Mouse (Mus musculus) midbrain, embryonic 13.5 days (tissue): ENCODE measurements around the gene Ddx51. TPM values are rescaled to one million over a fixed set of nuclear protein-coding genes. Genes with fewer than 3 reads are reported as not detected.

Experiments used
- ATAC-seq: fragments of 200-750 bp; cut with Nextera tagmentation; 2 replicates; pipeline ENCODE4 v1.8.0; 2017; ENCODE audit warnings: mild to moderate bottlenecking, moderate TSS enrichment, moderate library complexity
- H3K27ac ChIP-seq: fragments of 300-500 bp; sonication (generic); 2 replicates; pipeline ENCODE4 v1.5.1; 2015; ENCODE audit warnings: inconsistent platforms, mild to moderate bottlenecking, moderate library complexity
- H3K27me3 ChIP-seq: fragments of 300-500 bp; sonication (generic); 2 replicates; pipeline ENCODE4 v1.6.1; 2015; ENCODE audit warnings: mild to moderate bottlenecking, inconsistent platforms
- H3K36me3 ChIP-seq: fragments of 300-500 bp; sonication (generic); 2 replicates; pipeline ENCODE4 v1.6.1; 2015; ENCODE audit warnings: mild to moderate bottlenecking, inconsistent platforms
- H3K4me1 ChIP-seq: fragments of 300-500 bp; sonication (generic); replicated peaks from 2 replicates; pipeline ENCODE4 v1.6.1; 2015; ENCODE audit warnings: inconsistent platforms
- H3K4me2 ChIP-seq: fragments of 300-500 bp; sonication (generic); replicated peaks from 2 replicates; pipeline ENCODE4 v1.6.1; 2015; ENCODE audit warnings: moderate library complexity, mild to moderate bottlenecking, inconsistent platforms
- H3K4me3 ChIP-seq: fragments of 300-500 bp; sonication (generic); replicated peaks from 2 replicates; pipeline ENCODE4 v1.5.1; 2015; ENCODE audit warnings: mild to moderate bottlenecking, inconsistent platforms
- H3K9ac ChIP-seq: fragments of 300-500 bp; sonication (generic); replicated peaks from 2 replicates; pipeline ENCODE4 v1.6.1; 2015; ENCODE audit warnings: mild to moderate bottlenecking, inconsistent platforms
- H3K9me3 ChIP-seq: fragments of 300-500 bp; sonication (generic); 2 replicates; pipeline ENCODE4 v1.6.1; 2016; ENCODE audit warnings: mild to moderate bottlenecking, inconsistent platforms
- WGBS: fragments of 180-500 bp; shearing (Covaris S2); methylation state at CpG from one replicate; pipeline ENCODE4 v1.1.7; 2015; 5-methylcytosine and 5-hydroxymethylcytosine counted together
- microRNA-seq: library from miRNA; unstranded; fragments of <30 nt; microRNA quantifications from one replicate; pipeline ENCODE4, GENCODE M21; 2016
- polyA plus RNA-seq: library from polyadenylated mRNA; unstranded; fragments of >200 nt; fragmentation: Nextera tagmentation; extraction: Ambion mirVana; gene quantifications from 2 replicates; pipeline ENCODE4 v1.2.1, GENCODE M21; 2015

The Ddx51 gene
- polyA plus RNA-seq, 1 experiment from 2014 or later = 19.8 TPM

- Histone ChIP-seq H3K9ac (no peak overlapping the region), H3K27ac (no peak overlapping the region), H3K27me3 (no peaks in the 10 kb centered on the region), H3K4me1 (no peaks in the 10 kb centered on the region), H3K9me3 (no peaks in the 10 kb centered on the region), H3K36me3 (peaks cover 91% of the 10 kb centered on the region), H3K4me2 (no peak overlapping the region), H3K4me3 (no peak overlapping the region)
- WGBS = 72% methylated on average over 6 of the region's 6 CpGs
- ATAC-seq = no peak
These were observed 12.4 kb downstream of the Ddx51 start for GRCm38 (mm10) chr5:110665486-110666121.

- WGBS = 91% methylated on average over 8 of the region's 8 CpGs
- no peaks in the 10 kb centered on the region for H3K9me3 ChIP-seq
- no peaks in the 10 kb centered on the region for H3K4me1 ChIP-seq
- H3K4me3 ChIP-seq = no peak overlapping the region
- no peak overlapping the region for H3K4me2 ChIP-seq
- H3K27ac ChIP-seq = no peak overlapping the region
- peaks cover 95% of the 10 kb centered on the region for H3K36me3 ChIP-seq
- ATAC-seq = no peak
- H3K9ac ChIP-seq = no peak overlapping the region
- no peaks in the 10 kb centered on the region for H3K27me3 ChIP-seq
These were observed 28.8 kb downstream of the Ddx51 start for GRCm38 (mm10) chr5:110682041-110682440.

- 91% methylated on average over 4 of the region's 4 CpGs for WGBS
- H3K36me3 ChIP-seq = peaks cover 93% of the 10 kb centered on the region
These were observed 45.4 kb downstream of the Ddx51 start for GRCm38 (mm10) chr5:110698617-110699016.

GRCm38 (mm10) chr5:110704004-110704403 is 50.8 kb downstream of the Ddx51 start:
- no peak for ATAC-seq
- H3K4me3 ChIP-seq = no peak overlapping the region
- H3K27ac ChIP-seq = no peak overlapping the region
- H3K36me3 ChIP-seq = peaks cover 94% of the 10 kb centered on the region
- H3K9ac ChIP-seq = no peak overlapping the region
- WGBS = 94% methylated on average over 1 of the region's 1 CpGs
- H3K4me1 ChIP-seq = no peaks in the 10 kb centered on the region
- H3K9me3 ChIP-seq = no peaks in the 10 kb centered on the region
- H3K4me2 ChIP-seq = no peak overlapping the region
- H3K27me3 ChIP-seq = no peaks in the 10 kb centered on the region

More at GRCm38 (mm10) chr5:110698617-110699016, 45.4 kb downstream of the Ddx51 start:
- ATAC-seq = no peak
- Histone ChIP-seq H3K27me3 (no peaks in the 10 kb centered on the region), H3K4me2 (no peak overlapping the region), H3K9me3 (no peaks in the 10 kb centered on the region), H3K4me1 (no peaks in the 10 kb centered on the region), H3K9ac (no peak overlapping the region), H3K4me3 (no peak overlapping the region), H3K27ac (no peak overlapping the region)

- WGBS = 92% methylated on average over 4 of the region's 4 CpGs
- no peaks in the 10 kb centered on the region for H3K9me3 ChIP-seq
- no peak overlapping the region for H3K4me2 ChIP-seq
- no peak for ATAC-seq
- H3K27ac ChIP-seq = no peak overlapping the region
- H3K9ac ChIP-seq = no peak overlapping the region
- no peaks in the 10 kb centered on the region for H3K27me3 ChIP-seq
- H3K4me3 ChIP-seq = no peak overlapping the region
- H3K36me3 ChIP-seq = peaks cover 67% of the 10 kb centered on the region
- H3K4me1 ChIP-seq = no peaks in the 10 kb centered on the region
These were observed 56.0 kb downstream of the Ddx51 start for GRCm38 (mm10) chr5:110709256-110709655.

Small RNA genes within 50 kb of the gene (microRNA-seq; reads per million reads assigned to microRNA genes)
- 4.3 reads per million, percentile 17 among the genes with 10 or more reads in this experiment for gene Mir7026

Other genes with a start within 250 kb of the Ddx51 start
- 16.1 and 20.6 TPM in 2 replicates for gene Fbrsl1, start 204.9 kb upstream of the Ddx51 start, polyA plus RNA-seq
- gene Galnt9, start 109.1 kb upstream of the Ddx51 start, polyA plus RNA-seq = 13.7 and 14.1 TPM in 2 replicates
- gene Noc4l, start within 50 bp of the Ddx51 start, polyA plus RNA-seq = 42.6 and 43.2 TPM in 2 replicates
- 55.7 and 58.7 TPM in 2 replicates for gene Ep400, start 117.3 kb downstream of the Ddx51 start, polyA plus RNA-seq
- gene Pus1, start 127.2 kb downstream of the Ddx51 start, polyA plus RNA-seq = 23.2 and 23.3 TPM in 2 replicates
- 33.0 and 36.2 TPM in 2 replicates for gene Ulk1, start 156.6 kb downstream of the Ddx51 start, polyA plus RNA-seq
- gene Hscb, start 186.3 kb downstream of the Ddx51 start, polyA plus RNA-seq = 10.8 and 11.1 TPM in 2 replicates
- 12.5 and 13.8 TPM in 2 replicates for gene Chek2, start 186.5 kb downstream of the Ddx51 start, polyA plus RNA-seq
- 19.3 and 21.3 TPM in 2 replicates for gene Ttc28, start 226.4 kb downstream of the Ddx51 start, polyA plus RNA-seq